Mouse (Mus musculus) kidney, adult 9 months (tissue): ENCODE measurements at regions not wholly inside any gene's neighbourhood (a gene's known extent, or its start where the extent isn't known, plus 50 kb on each side); places are given as distances from the start of the nearest gene placed in this dataset.

ENCODE experiments used
- DNase-seq: peaks from one replicate; pipeline ENCODE4 v3.0.0; 2022

- DNase-seq, result peak; percentile 19
Measured at GRCm38 (mm10) chr13:82780826-82781225, 723.0 kb upstream of the Mef2c start.
